Mouse (Mus musculus) layer of hippocampus, adult 2 months (tissue): ENCODE data around the gene Mertk. TPM values are rescaled to one million over a fixed set of nuclear protein-coding genes. Genes with fewer than 3 reads are reported as not detected.

Experiments
- DNase-seq, 2 experiments: peaks; one replicate each; pipeline ENCODE4 v3.0.0; 2022; ENCODE audit warnings: low spot score in 2 of 2
- H3K27ac ChIP-seq: fragments of 200-600 bp; 2 replicates; pipeline ENCODE4 v1.8.1; 2022
- H3K4me3 ChIP-seq: fragments of 200-600 bp; 2 replicates; pipeline ENCODE4 v1.8.1; 2022; ENCODE audit warnings: mild to moderate bottlenecking
- CTCF ChIP-seq: fragments of 200-600 bp; conservative IDR thresholded peaks from 2 replicates; pipeline ENCODE4 v1.8.1; 2022; ENCODE audit warnings: antibody characterized with exemption, mild to moderate bottlenecking, moderate library complexity
- total RNA-seq, 2 experiments: library from RNA; stranded (reverse); gene quantifications; 2 replicates each; pipeline ENCODE4 v1.2.3; 2021

The Mertk gene
- total RNA-seq, 2 experiments from 2014 or later = 36.0 to 38.5 TPM

DNA sequence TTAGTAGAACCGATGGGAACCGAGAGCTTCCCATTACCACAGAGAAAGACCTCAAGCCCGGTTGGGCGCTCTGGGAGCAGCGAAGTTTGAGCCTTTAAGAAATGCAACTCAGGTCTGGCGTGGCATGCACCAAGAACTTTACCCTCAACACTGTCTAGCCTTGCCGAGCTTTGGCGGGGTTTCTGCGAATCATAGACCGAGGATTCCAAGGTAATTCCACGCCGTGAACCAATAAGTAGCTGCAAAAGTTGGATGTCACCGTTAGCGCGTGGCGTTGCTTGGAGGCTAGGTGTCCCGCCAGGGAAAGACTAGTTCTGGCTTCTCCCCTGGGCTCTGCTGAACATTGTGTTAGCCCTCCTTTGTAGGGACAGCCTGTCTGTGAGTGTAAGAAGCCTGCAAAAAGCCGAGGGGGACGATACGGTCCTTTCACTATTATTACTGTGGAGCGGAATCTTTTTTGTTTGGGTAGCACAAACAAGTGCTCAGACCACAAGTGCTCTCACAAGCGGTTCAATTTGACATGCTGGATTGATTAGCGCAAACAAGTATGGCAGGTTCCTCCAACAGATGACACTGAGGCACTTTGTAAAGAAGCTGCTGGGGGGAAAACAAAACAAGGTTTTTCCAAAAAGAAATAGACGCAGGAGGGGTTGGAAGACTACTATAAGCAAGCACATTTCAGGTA, 587 bp downstream of the Mertk start:
- Histone ChIP-seq H3K4me3 (peak overlapping the region; percentile 66), H3K27ac (peak overlapping the region; percentile 93)
- no peak for TF ChIP-seq CTCF
- no peak for DNase-seq

GRCm38 (mm10) chr2:128704474-128704873, 5.7 kb downstream of the Mertk start:
- TF ChIP-seq CTCF = peak; percentile 19; the same call in 1 of the 2 replicates
- Histone ChIP-seq H3K4me3 (peak overlapping the region; percentile 35; the same call in 1 of the 2 replicates), H3K27ac (peak overlapping the region; percentile 84)
- peak; percentile 16 to 42 for DNase-seq

- H3K4me3 ChIP-seq = no peak overlapping the region
- H3K27ac ChIP-seq = peak overlapping the region; percentile 80
- peak in 1 of 2 experiments; percentile 16 for DNase-seq
- TF ChIP-seq CTCF = no peak
Measured at GRCm38 (mm10) chr2:128709264-128709663, 10.5 kb downstream of the Mertk start.

DNA sequence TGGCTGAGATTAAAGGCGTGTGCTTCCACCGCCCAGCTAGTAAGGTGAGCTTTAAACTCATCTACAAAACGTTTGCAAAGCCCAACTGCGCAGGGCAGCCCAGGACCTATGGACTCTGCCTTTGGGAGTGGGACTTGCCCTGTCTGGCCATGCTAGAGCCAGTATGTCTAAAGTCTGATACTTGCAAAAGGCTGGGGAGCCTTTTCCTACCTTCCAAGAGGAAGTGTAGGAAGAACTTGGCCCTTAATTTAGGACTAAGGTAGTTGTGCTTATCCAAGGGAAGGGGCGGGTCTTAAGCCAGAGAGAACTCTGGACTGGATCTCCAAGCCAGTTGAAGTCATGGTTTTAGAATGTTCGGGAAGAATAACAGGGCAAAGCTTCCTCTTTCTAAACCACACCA, 11.9 kb downstream of the Mertk start:
- Histone ChIP-seq H3K27ac (peak overlapping the region; percentile 80), H3K4me3 (no peak overlapping the region)
- no peak for DNase-seq
- TF ChIP-seq CTCF = no peak

DNA sequence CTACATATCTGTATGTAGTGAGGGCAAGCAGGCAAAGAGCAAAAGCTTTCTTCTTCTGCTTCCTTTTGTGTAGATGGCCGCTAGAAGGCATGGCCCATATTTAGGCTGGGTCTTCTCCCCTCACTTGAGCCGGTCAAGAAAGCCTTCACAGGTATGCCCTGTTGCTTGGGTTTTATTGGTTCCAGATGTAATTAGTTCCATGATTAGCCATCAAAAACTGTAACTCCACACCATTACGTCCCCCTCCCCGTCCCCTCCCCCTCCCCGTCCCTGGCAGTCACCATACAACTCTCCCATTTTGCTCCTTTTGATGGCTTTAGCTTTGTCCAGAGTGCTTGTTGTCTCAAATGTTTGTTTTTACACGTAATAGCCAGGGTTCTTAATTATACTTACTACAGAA, 14.2 kb downstream of the Mertk start:
- TF ChIP-seq CTCF = no peak
- Histone ChIP-seq H3K4me3 (no peak overlapping the region; the same call in 1 of the 2 replicates), H3K27ac (peak overlapping the region; percentile 67)
- DNase-seq = no peak

DNA sequence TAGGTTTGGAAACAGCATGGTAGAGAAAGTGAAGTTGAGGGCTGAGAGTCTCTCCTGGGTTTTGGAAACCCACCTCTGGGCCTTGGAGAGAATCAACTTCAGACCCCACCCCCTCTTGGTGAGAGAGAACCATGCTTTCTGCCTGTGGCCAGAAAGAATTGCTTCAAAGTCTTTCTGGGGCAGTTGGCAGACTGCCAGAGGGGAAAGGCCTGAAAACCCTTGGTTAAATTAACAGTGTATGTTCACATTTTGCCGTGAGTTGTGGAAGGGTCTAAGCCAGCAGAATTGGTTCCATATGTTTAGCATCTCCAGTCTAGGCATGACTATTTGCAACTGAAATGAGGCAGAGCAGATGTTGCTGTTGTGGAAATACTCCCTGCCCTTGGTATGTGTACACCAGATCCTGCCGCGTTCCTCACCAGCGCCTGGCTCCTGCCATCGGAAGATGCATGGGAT, 14.8 kb downstream of the Mertk start:
- peak overlapping the region; percentile 67 for H3K27ac ChIP-seq
- no peak for TF ChIP-seq CTCF
- no peak for DNase-seq
- H3K4me3 ChIP-seq = no peak overlapping the region

DNA sequence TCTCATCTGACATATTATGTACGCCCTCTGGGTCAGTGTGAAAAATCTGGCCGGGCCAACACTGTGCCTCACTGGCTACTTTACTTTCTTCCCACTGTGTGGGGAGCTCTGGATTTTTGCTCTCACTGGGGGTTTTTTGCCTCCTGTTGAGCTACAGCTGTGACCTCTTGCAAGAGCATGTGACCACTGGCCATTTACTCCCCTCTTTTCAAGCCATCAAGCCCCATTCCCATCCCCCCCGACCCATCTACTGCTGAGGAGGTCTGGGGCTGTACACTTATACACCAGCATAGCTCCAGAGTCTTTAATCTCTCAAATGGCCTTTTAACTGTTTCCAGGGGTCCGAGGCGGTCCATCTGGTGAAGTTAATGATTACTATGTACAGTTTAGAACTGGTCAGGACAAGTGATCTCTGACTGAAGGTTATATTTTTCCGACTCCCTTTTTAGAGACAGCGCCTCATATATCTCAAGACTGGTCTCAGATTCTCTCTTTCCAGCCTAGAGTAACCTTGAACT, 16.0 kb downstream of the Mertk start:
- Histone ChIP-seq H3K27ac (no peak overlapping the region), H3K4me3 (no peak overlapping the region)
- no peak for TF ChIP-seq CTCF
- no peak for DNase-seq

DNA sequence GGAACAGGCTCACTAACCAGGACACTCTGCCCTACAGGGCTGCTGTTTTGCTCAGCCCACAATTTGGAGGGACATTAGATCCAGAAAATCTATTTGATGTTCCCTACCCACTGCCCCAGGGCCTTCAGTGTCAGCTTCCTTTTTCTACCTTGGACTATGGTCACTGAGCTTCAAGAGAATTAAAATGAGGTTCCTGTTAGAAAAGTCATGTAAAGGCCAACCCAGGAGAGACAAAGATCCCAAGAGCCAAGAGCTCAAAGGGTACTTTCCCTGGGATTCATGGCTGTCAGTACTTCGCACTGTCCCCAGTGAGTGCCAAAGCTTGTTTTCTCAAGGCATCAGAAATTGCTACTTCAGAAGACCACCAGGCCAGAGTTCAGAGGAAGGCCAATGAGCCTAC, 17.2 kb downstream of the Mertk start:
- Histone ChIP-seq H3K4me3 (no peak overlapping the region), H3K27ac (no peak overlapping the region)
- no peak for TF ChIP-seq CTCF
- no peak for DNase-seq

DNA sequence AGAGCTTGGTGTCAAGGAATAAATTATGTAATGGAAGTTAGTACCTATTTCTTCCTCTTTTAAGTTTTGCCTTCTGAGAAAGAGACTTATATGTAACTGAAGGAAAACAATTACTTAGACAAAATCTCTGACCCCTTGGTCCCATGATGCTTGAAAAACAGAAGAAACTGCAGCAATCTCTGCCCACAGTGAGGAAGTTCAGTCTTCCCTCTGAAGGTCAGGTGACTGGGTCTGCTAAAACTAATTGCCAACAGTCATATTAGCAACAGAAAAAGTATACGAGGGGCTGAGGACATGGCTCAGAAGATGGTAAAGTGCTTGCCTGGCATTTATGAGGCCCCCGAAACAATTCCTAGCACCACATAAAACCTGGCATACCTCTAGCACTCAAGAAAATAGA, 20.6 kb downstream of the Mertk start:
- no peak for TF ChIP-seq CTCF
- no peak overlapping the region for H3K4me3 ChIP-seq
- no peak for DNase-seq
- H3K27ac ChIP-seq = no peak overlapping the region

DNA sequence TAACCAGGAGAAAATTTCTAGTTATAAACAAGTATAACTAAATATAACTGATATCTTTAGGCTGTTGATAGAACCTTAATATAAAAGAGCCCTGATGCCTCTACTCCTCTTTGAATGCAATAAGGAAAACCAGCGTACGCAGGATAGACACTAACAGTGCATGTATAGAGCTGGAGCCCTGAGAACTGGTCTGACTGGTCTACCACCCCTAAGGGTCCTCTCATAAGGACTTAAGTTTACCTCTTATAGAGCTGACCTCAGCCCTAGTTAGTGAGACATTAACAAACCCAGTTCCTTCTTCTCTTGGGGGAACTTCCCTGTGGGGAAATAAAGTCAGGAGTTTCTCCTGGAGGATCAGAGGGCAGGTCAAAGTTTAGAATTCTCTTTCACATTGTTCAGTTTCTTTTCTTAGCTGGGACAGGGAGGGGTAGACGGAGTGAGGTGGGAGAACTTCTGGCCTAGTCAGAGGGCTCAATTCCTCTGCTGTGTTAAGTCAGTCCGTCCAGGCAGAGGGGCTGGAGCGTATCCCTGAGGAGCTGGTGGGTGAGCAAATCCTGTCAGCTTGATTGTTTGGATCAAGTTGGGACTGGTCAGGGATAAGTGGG, 23.5 kb downstream of the Mertk start:
- Histone ChIP-seq H3K27ac (no peak overlapping the region), H3K4me3 (no peak overlapping the region)
- no peak for DNase-seq
- TF ChIP-seq CTCF = no peak

DNA sequence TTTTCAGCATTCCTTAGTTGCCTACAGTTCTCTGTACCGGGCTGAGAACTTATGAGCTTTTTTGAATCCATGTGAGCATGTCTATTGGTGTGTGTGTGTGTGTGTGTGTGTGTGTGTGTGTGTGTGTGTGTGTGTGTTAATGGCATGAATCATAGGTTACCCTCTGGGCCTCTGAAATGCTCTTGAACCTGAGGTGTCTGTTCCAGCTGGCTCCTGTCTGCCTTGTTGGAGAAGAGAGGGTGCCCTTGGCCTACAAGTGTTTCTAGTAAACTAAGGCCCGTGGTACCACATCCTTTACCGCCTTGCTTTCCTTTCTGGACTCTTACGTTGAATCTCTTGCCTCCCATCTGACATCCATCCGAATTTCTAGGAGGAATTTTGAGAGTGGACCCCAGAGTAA, 27.3 kb downstream of the Mertk start:
- TF ChIP-seq CTCF = no peak
- no peak for DNase-seq
- no peak overlapping the region for H3K4me3 ChIP-seq
- H3K27ac ChIP-seq = no peak overlapping the region

DNA sequence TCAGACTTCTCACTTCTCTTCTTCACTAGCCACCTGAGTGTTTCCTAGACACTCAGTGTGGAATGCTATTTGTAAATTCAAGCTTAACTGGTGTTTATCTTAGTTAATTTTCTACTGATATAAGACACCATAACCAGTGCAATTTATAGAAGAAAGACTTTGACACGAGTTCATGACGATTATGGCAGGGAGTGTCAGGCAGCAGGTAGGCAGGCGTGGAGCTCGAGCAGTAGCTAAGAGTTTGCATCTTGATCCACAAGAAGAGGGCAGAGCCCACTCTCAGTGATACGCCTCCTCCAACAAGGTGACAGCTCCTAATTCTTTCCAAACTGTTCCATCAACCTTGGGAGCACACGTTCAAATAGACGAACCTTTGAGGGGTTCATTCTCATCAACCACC, 27.9 kb downstream of the Mertk start:
- H3K27ac ChIP-seq = no peak overlapping the region
- no peak for TF ChIP-seq CTCF
- no peak overlapping the region for H3K4me3 ChIP-seq
- DNase-seq = no peak

DNA sequence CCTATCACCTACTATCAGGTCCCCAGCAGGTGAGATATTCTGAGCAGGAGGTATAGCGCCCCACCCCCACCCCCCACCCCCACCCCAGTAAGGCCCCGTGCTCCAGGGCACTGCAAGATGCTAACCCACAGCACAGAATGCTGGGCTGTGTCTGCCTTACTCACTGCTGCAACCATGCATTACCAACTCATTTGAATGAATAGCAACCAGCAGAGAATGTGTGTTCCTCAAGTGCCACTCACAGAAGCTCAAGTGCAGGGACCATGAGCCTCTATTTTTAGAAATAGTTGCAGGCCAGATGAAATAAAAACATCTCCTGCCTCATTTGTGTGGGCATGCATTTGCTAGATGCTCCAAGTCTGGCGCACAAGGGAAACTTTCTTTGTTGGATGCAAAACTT, 28.8 kb downstream of the Mertk start:
- H3K27ac ChIP-seq = no peak overlapping the region
- no peak for TF ChIP-seq CTCF
- no peak overlapping the region for H3K4me3 ChIP-seq
- no peak for DNase-seq

- DNase-seq = no peak
- no peak overlapping the region for H3K27ac ChIP-seq
- no peak for TF ChIP-seq CTCF
Measured at GRCm38 (mm10) chr2:128728066-128728465, 29.3 kb downstream of the Mertk start.

More at GRCm38 (mm10) chr2:128728066-128728465, 29.3 kb downstream of the Mertk start:
- no peak overlapping the region for H3K4me3 ChIP-seq
